Mouse (Mus musculus) CD8-positive naive resting alpha-beta T cell, adult 57 days (primary cell): ENCODE data around the gene Pop7. TPM values are rescaled to one million over a fixed set of nuclear protein-coding genes. Genes with fewer than 3 reads are reported as not detected.

Source experiments
- total RNA-seq: library from RNA; stranded (reverse); gene quantifications from one replicate; pipeline ENCODE4 v1.2.4, GENCODE M21; 2023

Gene Pop7
- 30.3 TPM for total RNA-seq

GRCm38 (mm10) chr5:137501709-137502666 is at the start of gene Pop7:
Gene Pop7, minus strand, starts transcription at chr5:137502518.

GRCm38 (mm10) chr5:137533117-137533827 is 31.0 kb upstream of the Pop7 start, which contains the start of the genes Epo and Gnb2:
Gene Epo, minus strand, starts transcription at chr5:137533242.
Gene Gnb2, minus strand, starts transcription at chr5:137533510.

GRCm38 (mm10) chr5:137518436-137518835 is 16.1 kb upstream of the Pop7 start, which contains the start of gene Gigyf1:
Gene Gigyf1, plus strand, starts transcription at chr5:137518548.

GRCm38 (mm10) chr5:137476964-137477363 is 25.4 kb downstream of the Pop7 start, which contains the start of gene Zan:
Gene Zan, minus strand, starts transcription at chr5:137477064.

Other genes starting within 250 kb of the Pop7 start
- 0.80 TPM for gene Ache, start 215.0 kb downstream of the Pop7 start, total RNA-seq
- gene Ufsp1, start 207.9 kb downstream of the Pop7 start, total RNA-seq: 0.86 TPM
- 437 TPM for gene Srrt, start 194.8 kb downstream of the Pop7 start, total RNA-seq
- gene Trip6, start 188.1 kb downstream of the Pop7 start, total RNA-seq: 7.5 TPM
- gene Slc12a9, start 168.9 kb downstream of the Pop7 start, total RNA-seq: 16.9 TPM
- 0.21 TPM for gene Ephb4, start 152.4 kb downstream of the Pop7 start, total RNA-seq
- gene Zan, start 25.5 kb downstream of the Pop7 start, total RNA-seq: 0.03 TPM
- gene Gigyf1, start 16.0 kb upstream of the Pop7 start, total RNA-seq: 92.9 TPM
- not detected for gene Epo, start 30.7 kb upstream of the Pop7 start, total RNA-seq
- gene Gnb2, start 31.0 kb upstream of the Pop7 start, total RNA-seq: 300 TPM
- gene Actl6b, start 51.0 kb upstream of the Pop7 start, total RNA-seq: not detected
- gene Tfr2, start 67.3 kb upstream of the Pop7 start, total RNA-seq: not detected
- 24.1 TPM for gene Mospd3, start 98.5 kb upstream of the Pop7 start, total RNA-seq
- gene Pcolce, start 111.3 kb upstream of the Pop7 start, total RNA-seq: 1.2 TPM
- 0.34 TPM for gene Fbxo24, start 126.5 kb upstream of the Pop7 start, total RNA-seq
- 171 TPM for gene Lrch4, start 126.6 kb upstream of the Pop7 start, total RNA-seq
- gene Gm20605, start 126.7 kb upstream of the Pop7 start, total RNA-seq: 44.2 TPM
- gene Sap25, start 138.8 kb upstream of the Pop7 start, total RNA-seq: 81.9 TPM
- not detected for gene Irs3, start 143.2 kb upstream of the Pop7 start, total RNA-seq
- gene Agfg2, start 182.2 kb upstream of the Pop7 start, total RNA-seq: 22.2 TPM
- 1.3 TPM for gene Nyap1, start 239.1 kb upstream of the Pop7 start, total RNA-seq
- 190 TPM for gene Tsc22d4, start 243.2 kb upstream of the Pop7 start, total RNA-seq